Mouse (Mus musculus): ENCODE measurements at regions not wholly inside any gene's neighbourhood (a gene's known extent, or its start where the extent isn't known, plus 50 kb on each side); places are given as distances from the start of the nearest gene placed in this dataset.
A peak's percentile ranks its signal among the peaks of the same experiment; 100 is the strongest.

- Histone ChIP-seq H3K27me3 (ENCODE audit: control insufficient read depth, insufficient read depth, low read length) (no peaks in the 10 kb centered on the region), H3K4me3 (ENCODE audit: low read depth, low read length) (no peak overlapping the region), H3K36me3 (ENCODE audit: control insufficient read depth, insufficient read depth, low read length) (no peaks in the 10 kb centered on the region), H3K4me1 (ENCODE audit: control insufficient read depth, insufficient read depth, insufficient read length, low read length) (peaks cover 3% of the 10 kb centered on the region; the same call in 1 of the 2 replicates), H3K27ac (ENCODE audit: insufficient read depth, low read depth, low read length) (no peak overlapping the region)
- no peak for TF ChIP-seq CTCF (IDR thresholded peaks at IDR 0.05; ENCODE audit: extremely low read depth, insufficient read length, insufficient replicate concordance, low read depth, low read length)
- no peak for TF ChIP-seq POLR2A (IDR thresholded peaks at IDR 0.05; ENCODE audit: low read depth, low read length)
- 71% methylated on average over 7 of the region's 7 CpGs for WGBS
These were observed 74.8 kb downstream of the Gm5426 start for GRCm38 (mm10) chr10:96211189-96211588.

GRCm38 (mm10) chr10:96213876-96214275, 77.5 kb downstream of the Gm5426 start:
- Histone ChIP-seq H3K4me1 (ENCODE audit: control insufficient read depth, insufficient read depth, insufficient read length, low read length) (peaks cover 3% of the 10 kb centered on the region; the same call in 1 of the 2 replicates), H3K36me3 (ENCODE audit: control insufficient read depth, insufficient read depth, low read length) (no peaks in the 10 kb centered on the region), H3K27me3 (ENCODE audit: control insufficient read depth, insufficient read depth, low read length) (no peaks in the 10 kb centered on the region), H3K4me3 (ENCODE audit: low read depth, low read length) (no peak overlapping the region), H3K27ac (ENCODE audit: insufficient read depth, low read depth, low read length) (no peak overlapping the region)
- TF ChIP-seq CTCF (IDR thresholded peaks at IDR 0.05; ENCODE audit: extremely low read depth, insufficient read length, insufficient replicate concordance, low read depth, low read length), result peak; percentile 63; the same call in 1 of the 2 replicates
- no peak for TF ChIP-seq POLR2A (IDR thresholded peaks at IDR 0.05; ENCODE audit: low read depth, low read length)
- under 1% methylated on average over 10 of the region's 10 CpGs for WGBS

GRCm38 (mm10) chr10:96214285-96214684, 77.9 kb downstream of the Gm5426 start:
- Histone ChIP-seq H3K36me3 (ENCODE audit: control insufficient read depth, insufficient read depth, low read length) (no peaks in the 10 kb centered on the region), H3K4me1 (ENCODE audit: control insufficient read depth, insufficient read depth, insufficient read length, low read length) (peaks cover 3% of the 10 kb centered on the region; the same call in 1 of the 2 replicates), H3K4me3 (ENCODE audit: low read depth, low read length) (no peak overlapping the region), H3K27ac (ENCODE audit: insufficient read depth, low read depth, low read length) (no peak overlapping the region), H3K27me3 (ENCODE audit: control insufficient read depth, insufficient read depth, low read length) (no peaks in the 10 kb centered on the region)
- 46% methylated on average over 7 of the region's 7 CpGs for WGBS
- TF ChIP-seq POLR2A (IDR thresholded peaks at IDR 0.05; ENCODE audit: low read depth, low read length), result no peak
- TF ChIP-seq CTCF (IDR thresholded peaks at IDR 0.05; ENCODE audit: extremely low read depth, insufficient read length, insufficient replicate concordance, low read depth, low read length), result no peak

- 24% methylated on average over 6 of the region's 6 CpGs for WGBS
- TF ChIP-seq POLR2A (IDR thresholded peaks at IDR 0.05; ENCODE audit: low read depth, low read length) (no peak), CTCF (IDR thresholded peaks at IDR 0.05; ENCODE audit: extremely low read depth, insufficient read length, insufficient replicate concordance, low read depth, low read length) (no peak)
- Histone ChIP-seq H3K27me3 (ENCODE audit: control insufficient read depth, insufficient read depth, low read length) (no peaks in the 10 kb centered on the region), H3K27ac (ENCODE audit: insufficient read depth, low read depth, low read length) (no peak overlapping the region), H3K4me1 (ENCODE audit: control insufficient read depth, insufficient read depth, insufficient read length, low read length) (peaks cover 3% of the 10 kb centered on the region; the same call in 1 of the 2 replicates), H3K4me3 (ENCODE audit: low read depth, low read length) (no peak overlapping the region), H3K36me3 (ENCODE audit: control insufficient read depth, insufficient read depth, low read length) (no peaks in the 10 kb centered on the region)
These were observed 78.5 kb downstream of the Gm5426 start for GRCm38 (mm10) chr10:96214946-96215345.

- Histone ChIP-seq H3K4me3 (ENCODE audit: low read depth, low read length) (no peak overlapping the region), H3K4me1 (ENCODE audit: control insufficient read depth, insufficient read depth, insufficient read length, low read length) (no peaks in the 10 kb centered on the region), H3K36me3 (ENCODE audit: control insufficient read depth, insufficient read depth, low read length) (no peaks in the 10 kb centered on the region), H3K27me3 (ENCODE audit: control insufficient read depth, insufficient read depth, low read length) (no peaks in the 10 kb centered on the region), H3K27ac (ENCODE audit: insufficient read depth, low read depth, low read length) (no peak overlapping the region)
- TF ChIP-seq POLR2A (IDR thresholded peaks at IDR 0.05; ENCODE audit: low read depth, low read length), result no peak
- no peak for TF ChIP-seq CTCF (IDR thresholded peaks at IDR 0.05; ENCODE audit: extremely low read depth, insufficient read length, insufficient replicate concordance, low read depth, low read length)
- WGBS, result 82% methylated on average over 4 of the region's 4 CpGs
These were observed 84.3 kb downstream of the Gm5426 start for GRCm38 (mm10) chr10:96220731-96221130.

GRCm38 (mm10) chr10:96230391-96230790, 94.0 kb downstream of the Gm5426 start:
- 34% methylated on average over 8 of the region's 8 CpGs for WGBS
- Histone ChIP-seq H3K4me3 (ENCODE audit: low read depth, low read length) (no peak overlapping the region), H3K4me1 (ENCODE audit: control insufficient read depth, insufficient read depth, insufficient read length, low read length) (peaks cover 13% of the 10 kb centered on the region), H3K27ac (ENCODE audit: insufficient read depth, low read depth, low read length) (no peak overlapping the region), H3K36me3 (ENCODE audit: control insufficient read depth, insufficient read depth, low read length) (no peaks in the 10 kb centered on the region), H3K27me3 (ENCODE audit: control insufficient read depth, insufficient read depth, low read length) (no peaks in the 10 kb centered on the region)
- TF ChIP-seq POLR2A (IDR thresholded peaks at IDR 0.05; ENCODE audit: low read depth, low read length), result no peak
- TF ChIP-seq CTCF (IDR thresholded peaks at IDR 0.05; ENCODE audit: extremely low read depth, insufficient read length, insufficient replicate concordance, low read depth, low read length), result peak; percentile 55; the same call in 1 of the 2 replicates

- Histone ChIP-seq H3K27me3 (ENCODE audit: control insufficient read depth, insufficient read depth, low read length) (no peaks in the 10 kb centered on the region), H3K4me1 (ENCODE audit: control insufficient read depth, insufficient read depth, insufficient read length, low read length) (peaks cover 13% of the 10 kb centered on the region), H3K36me3 (ENCODE audit: control insufficient read depth, insufficient read depth, low read length) (no peaks in the 10 kb centered on the region), H3K4me3 (ENCODE audit: low read depth, low read length) (no peak overlapping the region), H3K27ac (ENCODE audit: insufficient read depth, low read depth, low read length) (no peak overlapping the region)
- no peak for TF ChIP-seq POLR2A (IDR thresholded peaks at IDR 0.05; ENCODE audit: low read depth, low read length)
- TF ChIP-seq CTCF (IDR thresholded peaks at IDR 0.05; ENCODE audit: extremely low read depth, insufficient read length, insufficient replicate concordance, low read depth, low read length), result no peak
- 89% methylated on average over 6 of the region's 6 CpGs for WGBS
These were observed 94.9 kb downstream of the Gm5426 start for GRCm38 (mm10) chr10:96231309-96231708.
